Comparison of ENCODE assay signal across 27 mouse cellular contexts in the genomic region with DNA sequence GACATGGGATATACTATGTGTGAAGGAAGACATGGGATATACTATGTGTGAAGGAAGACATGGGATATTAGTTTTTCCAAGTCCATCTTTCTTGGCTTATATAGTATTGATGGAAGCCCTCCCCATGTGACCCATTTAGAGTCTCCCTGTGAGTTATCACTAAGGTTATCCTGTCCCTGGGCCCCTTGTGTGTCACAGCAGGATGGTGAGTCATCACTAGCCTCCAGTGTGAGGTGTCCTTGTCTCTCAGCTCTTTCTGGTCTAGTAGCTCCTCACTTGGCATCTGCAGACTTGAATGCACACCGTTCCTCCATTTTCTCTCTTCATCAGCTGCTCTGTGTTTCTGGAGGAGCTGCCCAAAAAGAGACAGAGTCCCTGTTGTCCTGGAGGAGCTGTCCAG. TPM values are rescaled to one million over a fixed set of nuclear protein-coding genes. Genes with fewer than 3 reads are reported as not detected.
DNase-seq lines count a peak whose midpoint lies in the region; ATAC-seq and TF ChIP-seq lines count a peak whose summit lies in the region.
"Had no signal": no experiment of that assay in that cellular context is flagged by ENCODE, and none has a peak within 500 bp of the region (broad histone marks: within the 10 kb centered on the region; RNA-seq: fewer than 3 reads in every experiment).

No protein-coding gene starts in this region.

- no peak overlapping the region for H3K27ac ChIP-seq in intestine, postnatal 0 days (ENCODE audit: low read depth, low read length)
- no peak overlapping the region for H3K27ac ChIP-seq in intestine, embryonic 16.5 days (ENCODE audit: low read length)
- H3K27ac ChIP-seq in forebrain, embryonic 16.5 days (ENCODE audit: low read length), result no peak overlapping the region
- H3K27ac ChIP-seq: embryonic facial prominence, embryonic 12.5 days; forebrain, embryonic 15.5 days; left cerebral cortex, adult 2 months; limb, embryonic 12.5 days; liver, embryonic 13.5 days; macrophage; midbrain, embryonic 13.5 days had no signal

- peak; percentile 36; the same call in 1 of the 2 replicates for ATAC-seq in intestine, postnatal 0 days
- ATAC-seq in intestine, embryonic 16.5 days, result no peak
- ATAC-seq in activated CD4-positive, CD25-positive, alpha-beta regulatory T cell, adult 4 months, result peak; percentile 23
- no peak for ATAC-seq in forebrain, embryonic 16.5 days
- ATAC-seq: forebrain, embryonic 15.5 days; hindbrain, embryonic 16.5 days; midbrain, embryonic 13.5 days had no signal

- H3K9me3 ChIP-seq in intestine, postnatal 0 days (ENCODE audit: control insufficient read depth), result no peaks in the 10 kb centered on the region
- H3K9me3 ChIP-seq in intestine, embryonic 16.5 days (ENCODE audit: control insufficient read depth, low read length), result no peaks in the 10 kb centered on the region
- no peaks in the 10 kb centered on the region for H3K9me3 ChIP-seq in forebrain, embryonic 16.5 days (ENCODE audit: control insufficient read depth, low read length)
- H3K9me3 ChIP-seq: embryonic facial prominence, embryonic 12.5 days; forebrain, embryonic 15.5 days; limb, embryonic 12.5 days; liver, embryonic 13.5 days; midbrain, embryonic 13.5 days had no signal

- H3K9ac ChIP-seq in intestine, postnatal 0 days (ENCODE audit: low read depth, low read length), result no peak overlapping the region
- no peak overlapping the region for H3K9ac ChIP-seq in intestine, embryonic 16.5 days (ENCODE audit: low read depth, low read length)
- no peak overlapping the region for H3K9ac ChIP-seq in forebrain, embryonic 16.5 days (replicated peaks; ENCODE audit: low read depth, low read length)
- H3K9ac ChIP-seq: embryonic facial prominence, embryonic 12.5 days; forebrain, embryonic 15.5 days; limb, embryonic 12.5 days; liver, embryonic 13.5 days; midbrain, embryonic 13.5 days had no signal

- peak; percentile 65 for DNase-seq in 416B (ENCODE audit: low read depth)
- DNase-seq in adrenal gland, postnatal 25 days, result peak; percentile 51
- no peak for DNase-seq in urinary bladder, adult 18-20 months (ENCODE audit: low spot score in 2 of 2)
- DNase-seq in gastrocnemius, adult 18-20 months (ENCODE audit: low spot score), result no peak
- DNase-seq: B cell, adult 2 months; cerebellum, adult 8-10 months; embryo, embryonic 11 days; gastrocnemius, postnatal 10 days; heart, postnatal 14 days; kidney, adult 9 months; kidney, postnatal 14 days; liver, embryonic 13.5 days; lung, adult 2 months; lung, postnatal 10 days; retina, postnatal 1 day; right cerebral cortex, postnatal 14 days had no signal

- 98% methylated on average over 1 of the region's 1 CpGs for WGBS in intestine, postnatal 0 days
- 91% methylated on average over 1 of the region's 1 CpGs for WGBS in intestine, embryonic 16.5 days
- WGBS in forebrain, embryonic 16.5 days, result 100% methylated on average over 1 of the region's 1 CpGs

- no peak overlapping the region for H3K4me3 ChIP-seq in intestine, postnatal 0 days (ENCODE audit: low read depth, low read length)
- no peak overlapping the region for H3K4me3 ChIP-seq in intestine, embryonic 16.5 days (ENCODE audit: low read length)
- no peak overlapping the region for H3K4me3 ChIP-seq in forebrain, embryonic 16.5 days (replicated peaks; ENCODE audit: low read length)
- H3K4me3 ChIP-seq: embryonic facial prominence, embryonic 12.5 days; forebrain, embryonic 15.5 days; left cerebral cortex, adult 2 months; limb, embryonic 12.5 days; liver, embryonic 13.5 days; midbrain, embryonic 13.5 days had no signal

- no peaks in the 10 kb centered on the region for H3K27me3 ChIP-seq in intestine, postnatal 0 days (replicated peaks; ENCODE audit: control insufficient read depth, insufficient read depth, low read length)
- H3K27me3 ChIP-seq in intestine, embryonic 16.5 days (replicated peaks; ENCODE audit: control insufficient read depth, insufficient read depth, low read length), result no peaks in the 10 kb centered on the region
- no peaks in the 10 kb centered on the region for H3K27me3 ChIP-seq in forebrain, embryonic 16.5 days (replicated peaks; ENCODE audit: control insufficient read depth, insufficient read depth, low read length)
- H3K27me3 ChIP-seq: embryonic facial prominence, embryonic 12.5 days; forebrain, embryonic 15.5 days; limb, embryonic 12.5 days; liver, embryonic 13.5 days; midbrain, embryonic 13.5 days had no signal

- no peak for TF ChIP-seq CTCF in intestine, postnatal 0 days (IDR thresholded peaks at IDR 0.05; ENCODE audit: low read depth)

- H3K4me2 ChIP-seq in intestine, postnatal 0 days (replicated peaks; ENCODE audit: low read depth), result no peak overlapping the region
- no peak overlapping the region for H3K4me2 ChIP-seq in intestine, embryonic 16.5 days (ENCODE audit: low read depth, low read length)
- no peak overlapping the region for H3K4me2 ChIP-seq in forebrain, embryonic 16.5 days (ENCODE audit: low read length)
- H3K4me2 ChIP-seq: embryonic facial prominence, embryonic 12.5 days; forebrain, embryonic 15.5 days; limb, embryonic 12.5 days; liver, embryonic 13.5 days; midbrain, embryonic 13.5 days had no signal

- H3K4me1 ChIP-seq in intestine, postnatal 0 days (replicated peaks; ENCODE audit: control insufficient read depth, insufficient read depth, low read length), result no peaks in the 10 kb centered on the region
- no peaks in the 10 kb centered on the region for H3K4me1 ChIP-seq in intestine, embryonic 16.5 days (ENCODE audit: control insufficient read depth, insufficient read depth, low read length)
- H3K4me1 ChIP-seq in forebrain, embryonic 16.5 days (replicated peaks; ENCODE audit: control insufficient read depth, insufficient read depth, low read length), result no peaks in the 10 kb centered on the region
- H3K4me1 ChIP-seq: embryonic facial prominence, embryonic 12.5 days; forebrain, embryonic 15.5 days; midbrain, embryonic 13.5 days had no signal

- peaks cover 14% of the 10 kb centered on the region; the same call in 1 of the 2 replicates for H3K36me3 ChIP-seq in intestine, postnatal 0 days (ENCODE audit: control insufficient read depth, insufficient read depth)
- H3K36me3 ChIP-seq in intestine, embryonic 16.5 days (ENCODE audit: control insufficient read depth, insufficient read depth, low read length), result no peaks in the 10 kb centered on the region
- no peaks in the 10 kb centered on the region for H3K36me3 ChIP-seq in forebrain, embryonic 16.5 days (ENCODE audit: control insufficient read depth, insufficient read depth)
- H3K36me3 ChIP-seq: embryonic facial prominence, embryonic 12.5 days; forebrain, embryonic 15.5 days; limb, embryonic 12.5 days; midbrain, embryonic 13.5 days had no signal

RNA-seq across cellular contexts. Expression of a gene that starts 59.7 kb away (rescaled TPM):
- 122 and 130 TPM in 2 replicates for polyA plus RNA-seq in intestine, postnatal 0 days (2015; fragmentation: Nextera tagmentation; extraction: Ambion mirVana)
- polyA plus RNA-seq in intestine, embryonic 16.5 days (2015; fragmentation: Nextera tagmentation; extraction: Ambion mirVana), result 124 and 132 TPM in 2 replicates
- 100 to 1,000 TPM in 1 of 2 experiments, 10 to 100 TPM in 1; 94.1 to 113 TPM for polyA plus RNA-seq in activated CD4-positive, CD25-positive, alpha-beta regulatory T cell, adult 4 months (2017; shearing (Covaris generic))
- total RNA-seq in adrenal gland, postnatal 25 days (2021), result 30.0 and 31.3 TPM in 2 replicates
- 8.9 and 11.3 TPM in 2 replicates for polyA plus RNA-seq in forebrain, embryonic 16.5 days (2015; fragmentation: Nextera tagmentation; extraction: Ambion mirVana)
- 1 to 10 TPM; 6.5 to 7.8 TPM for total RNA-seq in gastrocnemius, adult 18-20 months (2021)

Comparison
In these comparisons a context has a peak if more than half of its experiments do, and no peak if none do; other contexts are left out.
1. ATAC-seq: peak in intestine, postnatal 0 days (single experiment) and activated CD4-positive, CD25-positive, alpha-beta regulatory T cell, adult 4 months (single experiment); none in intestine, embryonic 16.5 days (single experiment) and forebrain, embryonic 16.5 days (single experiment).
2. DNase-seq: peak in 416B (single experiment) and adrenal gland, postnatal 25 days (single experiment); none in urinary bladder, adult 18-20 months (0 of 2) and gastrocnemius, adult 18-20 months (single experiment).